Mouse (Mus musculus): ENCODE measurements around the gene Tnfrsf13b.
A peak's percentile ranks its signal among the peaks of the same experiment; 100 is the strongest.
"Not testable (repeated sequence)": the region's sequence is repeated elsewhere in the genome, so short reads cannot be mapped to it uniquely, and the experiment has no call there.

Tnfrsf13b gene

GRCm38 (mm10) chr11:61127421-61128055, 983 bp downstream of the Tnfrsf13b start:
- no peak for DNase-seq (ENCODE audit: low spot score in 2 of 2)

DNA sequence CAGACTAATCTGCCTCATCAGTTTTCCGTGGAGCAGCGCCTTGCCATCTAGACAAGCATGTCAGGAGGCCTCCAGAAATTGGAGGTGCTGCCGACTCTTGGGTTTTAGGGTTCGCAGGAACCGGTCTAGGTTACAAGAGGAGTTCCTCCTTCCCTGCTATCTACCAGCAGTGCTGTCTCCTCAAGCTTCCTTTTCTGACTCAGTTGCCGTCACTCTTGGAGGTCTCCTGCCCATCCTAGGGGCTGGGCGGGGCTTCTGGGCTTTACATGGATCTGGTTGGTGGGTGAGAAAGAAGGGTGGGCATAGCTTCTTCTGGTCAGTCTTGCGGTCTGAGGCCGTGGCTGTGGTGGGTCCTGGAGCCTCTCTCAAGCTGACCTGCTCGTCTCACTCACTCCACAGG, 2.8 kb downstream of the Tnfrsf13b start:
- DNase-seq (ENCODE audit: low spot score in 2 of 2) = no peak

- DNase-seq (ENCODE audit: low spot score in 2 of 2) = not testable (repeated sequence)
Observed at GRCm38 (mm10) chr11:61130646-61131045, 4.1 kb downstream of the Tnfrsf13b start.

- no peak for DNase-seq (ENCODE audit: low spot score in 2 of 2)
Observed at GRCm38 (mm10) chr11:61132943-61133342, 6.4 kb downstream of the Tnfrsf13b start.

DNA sequence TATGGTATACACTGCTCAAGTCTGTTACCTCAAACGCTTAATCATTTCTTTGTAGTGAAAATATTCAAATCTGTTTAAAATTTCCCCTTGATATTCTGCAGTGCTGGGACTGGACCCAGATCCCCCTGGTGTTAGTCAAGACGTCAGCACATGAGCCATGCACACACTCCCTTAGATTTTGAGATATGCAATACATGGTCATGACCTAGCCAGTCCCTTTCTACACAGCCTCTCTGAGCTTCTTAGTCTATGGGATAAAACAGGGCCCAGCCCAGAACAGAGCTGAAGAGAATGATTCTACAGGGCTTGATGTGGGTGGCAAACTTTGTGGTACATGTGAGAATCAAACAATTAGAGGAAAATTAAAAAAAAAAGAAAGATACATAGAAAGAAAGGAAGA, 15.1 kb downstream of the Tnfrsf13b start:
- no peak for DNase-seq (ENCODE audit: low spot score in 2 of 2)

GRCm38 (mm10) chr11:61142262-61142661, 15.7 kb downstream of the Tnfrsf13b start:
- DNase-seq (ENCODE audit: low spot score in 2 of 2) = no peak

GRCm38 (mm10) chr11:61142941-61143530, 16.5 kb downstream of the Tnfrsf13b start:
- no peak for DNase-seq (ENCODE audit: low spot score in 2 of 2)

- DNase-seq (ENCODE audit: low spot score in 2 of 2) = peak in 1 of 2 experiments; percentile 37
Observed at GRCm38 (mm10) chr11:61143564-61144469, 17.3 kb downstream of the Tnfrsf13b start.

DNA sequence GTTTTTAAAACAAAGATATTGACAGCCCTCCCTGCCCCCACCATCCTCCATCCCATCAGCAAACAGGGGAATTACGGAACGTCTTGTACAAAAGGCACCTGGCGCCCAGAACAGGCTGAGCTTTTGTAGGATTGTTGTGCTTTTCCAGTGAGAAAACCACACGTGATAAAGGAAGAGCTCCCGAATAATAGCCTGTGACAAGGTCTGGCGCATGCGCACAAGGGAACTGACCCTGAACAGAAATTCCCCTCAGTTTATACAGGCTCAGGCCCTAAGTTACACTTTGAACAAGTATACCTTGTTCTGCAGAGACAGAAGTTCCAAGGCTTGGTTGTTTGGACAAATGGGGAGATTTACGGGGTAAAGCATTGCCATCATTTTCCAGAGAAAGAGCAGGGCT, 19.0 kb downstream of the Tnfrsf13b start:
- no peak for DNase-seq (ENCODE audit: low spot score in 2 of 2)

GRCm38 (mm10) chr11:61146645-61147299, 20.2 kb downstream of the Tnfrsf13b start:
- DNase-seq (ENCODE audit: low spot score in 2 of 2) = peak in 1 of 2 experiments; percentile 21

DNA sequence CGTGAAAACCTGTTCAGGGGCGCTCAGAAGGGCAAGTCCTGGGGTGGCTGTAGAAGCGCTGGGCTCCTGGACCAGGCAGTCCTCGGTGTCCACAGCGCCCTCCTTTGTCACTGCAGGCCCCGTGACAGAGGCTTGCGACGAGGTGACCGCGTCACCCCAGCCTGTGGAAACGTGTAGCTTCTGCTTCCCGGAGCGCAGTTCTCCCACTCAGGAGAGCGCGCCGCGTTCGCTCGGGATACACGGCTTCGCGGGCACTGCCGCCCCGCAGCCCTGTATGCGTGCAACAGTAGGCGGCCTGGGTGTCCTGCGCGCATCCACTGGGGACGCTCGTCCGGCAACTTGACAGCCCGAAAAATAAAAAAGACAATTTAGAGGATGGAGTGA, 20.7 kb downstream of the Tnfrsf13b start:
- DNase-seq (ENCODE audit: low spot score in 2 of 2) = no peak

GRCm38 (mm10) chr11:61150233-61151001, 23.9 kb downstream of the Tnfrsf13b start:
- no peak for DNase-seq (ENCODE audit: low spot score in 2 of 2)

DNA sequence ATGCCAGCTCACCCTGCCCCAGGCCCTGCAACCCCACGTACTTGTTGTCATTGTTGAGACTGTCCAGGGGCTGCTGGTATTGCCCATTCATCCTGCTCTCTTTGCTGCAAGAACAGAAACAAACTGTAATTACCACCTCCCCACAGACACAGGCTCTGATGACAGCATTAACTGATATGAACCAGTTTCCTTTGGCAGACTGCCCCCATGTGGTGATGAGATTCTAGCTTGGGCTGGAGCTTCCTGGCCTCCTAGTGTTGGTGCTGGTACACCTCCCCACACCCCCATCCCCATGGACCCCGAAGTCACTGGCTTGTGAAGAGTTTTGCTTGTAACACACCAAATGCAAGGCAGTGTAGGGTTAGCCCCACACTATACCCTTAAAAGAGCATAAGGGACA, 29.2 kb downstream of the Tnfrsf13b start:
- DNase-seq (ENCODE audit: low spot score in 2 of 2) = peak; percentile 32 to 65

GRCm38 (mm10) chr11:61158141-61158540, 31.6 kb downstream of the Tnfrsf13b start:
- DNase-seq (ENCODE audit: low spot score in 2 of 2) = no peak

- DNase-seq (ENCODE audit: low spot score in 2 of 2) = no peak
Observed at GRCm38 (mm10) chr11:61159796-61160732, 33.5 kb downstream of the Tnfrsf13b start.

- no peak for DNase-seq (ENCODE audit: low spot score in 2 of 2)
Observed at GRCm38 (mm10) chr11:61161121-61161520, 34.6 kb downstream of the Tnfrsf13b start.

- DNase-seq (ENCODE audit: low spot score in 2 of 2) = no peak
Observed at GRCm38 (mm10) chr11:61162776-61163175, 36.2 kb downstream of the Tnfrsf13b start.

GRCm38 (mm10) chr11:61163341-61163740, 36.8 kb downstream of the Tnfrsf13b start:
- DNase-seq (ENCODE audit: low spot score in 2 of 2) = no peak

DNA sequence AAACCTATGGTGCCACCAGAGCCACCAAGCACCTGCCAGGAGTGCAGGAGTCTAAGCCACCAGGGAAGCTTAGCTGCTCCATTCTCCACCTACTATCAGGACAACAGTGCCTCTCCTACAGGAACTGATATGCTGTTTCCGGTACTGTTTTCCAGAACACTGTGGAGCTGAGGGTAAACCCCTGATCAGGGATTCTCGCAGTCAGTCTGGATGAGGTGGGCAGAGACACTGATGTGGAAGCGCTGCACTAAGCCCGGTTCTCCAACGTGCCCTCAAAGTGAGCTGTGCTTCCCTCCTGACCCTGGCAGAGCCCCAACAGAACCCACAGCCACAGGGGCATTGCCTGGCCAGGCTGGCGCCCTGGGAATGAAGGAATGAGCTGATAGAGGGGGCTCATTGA, 37.8 kb downstream of the Tnfrsf13b start:
- DNase-seq (ENCODE audit: low spot score in 2 of 2) = no peak

DNA sequence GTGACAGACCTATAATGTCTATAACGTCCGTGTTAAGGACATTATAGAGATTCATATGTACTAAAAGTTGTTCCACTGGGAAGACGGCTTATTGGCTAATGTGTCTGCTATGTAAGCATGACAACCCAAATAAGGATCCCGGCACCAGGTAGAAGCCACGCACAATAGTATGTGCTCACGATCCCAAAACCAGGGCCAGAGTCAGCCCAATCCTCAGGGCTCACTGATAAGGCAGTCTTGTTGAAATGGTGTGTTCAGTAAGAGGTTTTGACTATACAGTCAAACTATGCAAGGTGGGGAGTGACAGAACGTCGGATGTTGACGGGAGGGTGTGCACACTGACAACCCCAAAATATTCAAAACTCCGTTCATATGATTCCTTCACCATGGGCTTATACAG, 38.3 kb downstream of the Tnfrsf13b start:
- DNase-seq (ENCODE audit: low spot score in 2 of 2) = no peak
